Mouse (Mus musculus): ENCODE results near the gene AA986860.

DNA sequence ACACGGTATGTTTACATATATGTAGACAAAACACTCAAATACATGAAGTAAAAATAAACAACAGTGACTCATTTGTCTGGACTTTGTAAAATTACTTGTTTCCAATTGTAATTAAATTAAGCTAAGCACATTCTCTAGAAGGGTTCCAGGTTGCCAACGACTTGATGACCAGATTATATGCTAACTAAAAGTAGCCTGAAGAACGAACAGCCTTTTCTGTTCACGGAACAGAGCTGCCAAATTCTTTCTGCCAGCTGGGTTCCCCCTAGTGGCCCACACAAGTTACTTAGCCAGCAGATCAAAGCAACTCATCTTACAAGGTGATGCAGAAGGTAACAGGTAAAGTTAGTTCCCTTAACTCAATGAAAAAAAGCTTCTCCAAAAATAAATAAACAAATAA, 52.3 kb downstream of the AA986860 start:
- TF ChIP-seq CHD2 (IDR thresholded peaks at IDR 0.05; ENCODE audit: low read depth, low read length) (no peak), MAFK (IDR thresholded peaks at IDR 0.05; ENCODE audit: insufficient read depth, low read depth, low read length) (no peak), HCFC1 (IDR thresholded peaks at IDR 0.05; ENCODE audit: borderline replicate concordance, insufficient read depth, low read length) (no peak)
